Mouse (Mus musculus) myocyte (in vitro differentiated cells): ENCODE results near the gene Rab28. TPM values are rescaled to one million over a fixed set of nuclear protein-coding genes. Genes with fewer than 3 reads are reported as not detected.

Experiments
- H3K27me3 ChIP-seq: one replicate; pipeline ENCODE4 v1.6.1; 2011; ENCODE audit not compliant: control insufficient read depth, insufficient read depth, insufficient read length
- H3K36me3 ChIP-seq: one replicate; pipeline ENCODE4 v1.6.1; 2011; ENCODE audit not compliant: control insufficient read depth, insufficient read depth
- H3K4me2 ChIP-seq: one replicate; pipeline ENCODE4 v1.6.1; 2011; ENCODE audit warnings: low read depth, control low read depth
- H3K4me3 ChIP-seq: one replicate; pipeline ENCODE4 v1.5.1; 2011; ENCODE audit warnings: mild to moderate bottlenecking, control low read depth, moderate library complexity
- H3K79me2 ChIP-seq: one replicate; pipeline ENCODE4 v1.6.1; 2011; ENCODE audit not compliant: control insufficient read depth, insufficient read depth
- H3ac ChIP-seq: one replicate; pipeline ENCODE4 v1.6.1; 2011; ENCODE audit not compliant: control insufficient read depth, insufficient read length
- CEBPB ChIP-seq: IDR thresholded peaks from 2 replicates; pipeline ENCODE4 v1.6.1; 2011; ENCODE audit warnings: mild to moderate bottlenecking, moderate library complexity; ENCODE audit not compliant: poor library complexity, insufficient read depth, severe bottlenecking
- E2F4 ChIP-seq: IDR thresholded peaks from one replicate; pipeline ENCODE4 v1.6.1; 2011; ENCODE audit warnings: mild to moderate bottlenecking, control low read depth, moderate library complexity; ENCODE audit not compliant: insufficient read depth
- MAX ChIP-seq: IDR thresholded peaks from one replicate; pipeline ENCODE4 v1.6.1; 2011; ENCODE audit warnings: low read depth, mild to moderate bottlenecking, control low read depth
- MYOD1 ChIP-seq, 3 experiments: IDR thresholded peaks; one replicate each; pipeline ENCODE4 v1.6.1; 2011; ENCODE audit warnings: control low read depth in 2 of 3, low read depth in 2 of 3, mild to moderate bottlenecking in 2 of 3, moderate library complexity in 1 of 3; ENCODE audit not compliant: insufficient read length in 2 of 3, control insufficient read depth in 1 of 3
- MYOG ChIP-seq, 3 experiments: IDR thresholded peaks; one replicate each; pipeline ENCODE4 v1.6.1; 2011; ENCODE audit warnings: control low read depth in 2 of 3, low read depth in 2 of 3, mild to moderate bottlenecking in 2 of 3; ENCODE audit not compliant: insufficient read length in 2 of 3, control insufficient read depth in 1 of 3, insufficient read depth in 1 of 3
- POLR2A ChIP-seq: IDR thresholded peaks from one replicate; pipeline ENCODE4 v1.6.1; 2011; ENCODE audit warnings: low read depth, mild to moderate bottlenecking, control low read depth, moderate library complexity; ENCODE audit not compliant: insufficient read length
- POLR2AphosphoS2 ChIP-seq: IDR thresholded peaks from one replicate; pipeline ENCODE4 v1.6.1; 2011; ENCODE audit warnings: low read depth, control low read depth; ENCODE audit not compliant: insufficient read length
- REST ChIP-seq: IDR thresholded peaks from one replicate; pipeline ENCODE4 v1.6.1; 2011; ENCODE audit warnings: mild to moderate bottlenecking, control low read depth, moderate library complexity; ENCODE audit not compliant: insufficient read depth, insufficient read length
- SRF ChIP-seq: IDR thresholded peaks from one replicate; pipeline ENCODE4 v1.6.1; 2011; ENCODE audit warnings: low read depth; ENCODE audit not compliant: control insufficient read depth, insufficient read length
- TCF12 ChIP-seq: IDR thresholded peaks from one replicate; pipeline ENCODE4 v1.6.1; 2011; ENCODE audit warnings: mild to moderate bottlenecking, control low read depth; ENCODE audit not compliant: poor library complexity, insufficient read depth, severe bottlenecking
- TCF3 ChIP-seq: IDR thresholded peaks from one replicate; pipeline ENCODE4 v1.6.1; 2011; ENCODE audit warnings: low read depth, control low read depth; ENCODE audit not compliant: insufficient read length
- USF1 ChIP-seq: IDR thresholded peaks from one replicate; pipeline ENCODE4 v1.6.1; 2011; ENCODE audit warnings: low read depth, mild to moderate bottlenecking, control low read depth, moderate library complexity
- polyA plus RNA-seq: library from polyadenylated mRNA; unstranded; fragments of >200 nt; fragmentation: generic; extraction: Trizol; gene quantifications from one replicate; pipeline ENCODE4 v1.2.1, GENCODE M21; 2012; ENCODE audit warnings: missing spikeins

The Rab28 gene
- polyA plus RNA-seq, 1 experiment = 48.6 TPM

DNA sequence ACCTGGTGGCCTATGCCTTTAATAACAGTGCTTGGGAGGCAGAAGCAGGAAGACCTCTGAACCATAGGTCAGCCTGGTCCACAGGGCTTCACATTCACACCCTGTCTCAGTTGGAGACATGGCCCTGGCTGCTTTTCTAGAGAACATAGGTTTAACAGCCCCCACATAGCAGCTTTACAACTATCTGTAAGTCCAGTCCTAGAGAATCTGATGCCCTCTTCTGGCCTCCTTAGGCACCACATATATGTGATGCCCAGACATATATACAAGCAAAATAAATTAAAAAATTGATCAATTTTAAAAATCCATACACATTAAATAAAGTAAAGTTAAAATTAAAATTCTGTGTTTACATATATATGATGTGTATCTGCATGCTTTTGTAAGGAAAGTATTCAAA lies 10.0 kb downstream of the Rab28 start:
- Histone ChIP-seq H3K79me2 (peaks cover 12% of the 10 kb centered on the region), H3K36me3 (peaks cover 17% of the 10 kb centered on the region), H3K27me3 (no peaks in the 10 kb centered on the region), H3K4me2 (no peak overlapping the region), H3K4me3 (no peak overlapping the region), H3ac (no peak overlapping the region)
- TF ChIP-seq REST (no peak), MAX (no peak), POLR2AphosphoS2 (no peak), USF1 (no peak), CEBPB (no peak), TCF3 (no peak), TCF12 (no peak), MYOG (IDR thresholded peaks at IDR 0.05; ENCODE audit: control insufficient read depth in 1 of 3, insufficient read depth in 1 of 3, insufficient read length in 2 of 3, low read depth in 2 of 3) (no peak), E2F4 (no peak), POLR2A (no peak), SRF (no peak), MYOD1 (IDR thresholded peaks at IDR 0.05; ENCODE audit: control insufficient read depth in 1 of 3, insufficient read length in 2 of 3, low read depth in 2 of 3) (no peak)

DNA sequence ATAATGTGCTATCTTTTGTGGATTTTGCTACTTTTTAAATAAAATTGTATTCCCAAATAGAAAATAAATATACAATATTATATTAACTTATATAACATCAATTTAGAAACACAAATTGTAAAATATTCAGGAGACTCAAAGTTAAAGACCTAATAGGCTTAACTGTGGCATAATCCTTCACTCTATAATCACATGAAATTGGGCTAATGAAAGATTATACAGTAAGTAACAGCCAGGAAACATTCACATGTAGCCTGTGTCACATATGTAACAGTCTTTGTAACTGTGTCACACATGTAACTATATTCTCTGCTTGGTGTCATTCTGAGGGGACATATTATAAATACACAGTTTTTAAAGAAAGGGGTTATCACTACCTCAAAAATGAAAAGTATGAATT lies 22.9 kb downstream of the Rab28 start:
- no peak overlapping the region for H3K4me3 ChIP-seq
- no peaks in the 10 kb centered on the region for H3K27me3 ChIP-seq
- no peaks in the 10 kb centered on the region for H3K36me3 ChIP-seq
- H3K4me2 ChIP-seq = no peak overlapping the region
- H3ac ChIP-seq = no peak overlapping the region
- TF ChIP-seq TCF12 (no peak), SRF (no peak), MYOD1 (IDR thresholded peaks at IDR 0.05; ENCODE audit: control insufficient read depth in 1 of 3, insufficient read length in 2 of 3, low read depth in 2 of 3) (no peak), POLR2AphosphoS2 (no peak), E2F4 (no peak), TCF3 (no peak), POLR2A (no peak), MYOG (IDR thresholded peaks at IDR 0.05; ENCODE audit: control insufficient read depth in 1 of 3, insufficient read depth in 1 of 3, insufficient read length in 2 of 3, low read depth in 2 of 3) (no peak), USF1 (no peak), CEBPB (no peak), REST (no peak), MAX (no peak)
- H3K79me2 ChIP-seq = no peaks in the 10 kb centered on the region

DNA sequence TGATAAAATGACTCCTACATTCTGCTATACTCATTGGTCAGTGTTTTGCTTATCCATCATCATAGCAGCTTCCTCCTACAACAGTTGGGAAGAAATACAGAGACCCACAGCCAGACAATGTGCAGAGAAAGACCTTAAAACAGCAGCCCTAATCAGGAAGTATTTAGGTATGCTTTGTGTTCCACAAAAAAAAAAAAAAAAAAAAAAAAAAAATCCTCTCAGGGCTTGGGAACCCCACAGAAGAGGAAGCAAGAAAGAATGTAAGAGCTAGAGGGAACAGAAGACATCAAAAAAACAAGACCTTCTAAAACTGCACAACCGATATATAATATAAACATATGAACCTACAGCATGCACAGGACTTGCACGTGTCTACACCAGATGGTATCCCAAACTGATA lies 24.0 kb downstream of the Rab28 start:
- no peaks in the 10 kb centered on the region for H3K27me3 ChIP-seq
- H3K4me2 ChIP-seq = no peak overlapping the region
- no peak overlapping the region for H3ac ChIP-seq
- H3K4me3 ChIP-seq = no peak overlapping the region
- no peaks in the 10 kb centered on the region for H3K36me3 ChIP-seq
- TF ChIP-seq USF1 (no peak), SRF (no peak), E2F4 (no peak), REST (no peak), POLR2A (no peak)
- no peaks in the 10 kb centered on the region for H3K79me2 ChIP-seq

- peaks cover 4% of the 10 kb centered on the region for H3K36me3 ChIP-seq
- TF ChIP-seq USF1 (no peak), SRF (no peak), POLR2AphosphoS2 (no peak), CEBPB (no peak), TCF3 (no peak), E2F4 (no peak), MYOG (IDR thresholded peaks at IDR 0.05; ENCODE audit: control insufficient read depth in 1 of 3, insufficient read depth in 1 of 3, insufficient read length in 2 of 3, low read depth in 2 of 3) (no peak), TCF12 (no peak), MAX (no peak), POLR2A (no peak), MYOD1 (IDR thresholded peaks at IDR 0.05; ENCODE audit: control insufficient read depth in 1 of 3, insufficient read length in 2 of 3, low read depth in 2 of 3) (no peak), REST (no peak)
- no peaks in the 10 kb centered on the region for H3K79me2 ChIP-seq
- H3K27me3 ChIP-seq = no peaks in the 10 kb centered on the region
- H3K4me2 ChIP-seq = no peak overlapping the region
- no peak overlapping the region for H3K4me3 ChIP-seq
- H3ac ChIP-seq = no peak overlapping the region
Observed at GRCm38 (mm10) chr5:41666012-41666411, 41.9 kb downstream of the Rab28 start.

DNA sequence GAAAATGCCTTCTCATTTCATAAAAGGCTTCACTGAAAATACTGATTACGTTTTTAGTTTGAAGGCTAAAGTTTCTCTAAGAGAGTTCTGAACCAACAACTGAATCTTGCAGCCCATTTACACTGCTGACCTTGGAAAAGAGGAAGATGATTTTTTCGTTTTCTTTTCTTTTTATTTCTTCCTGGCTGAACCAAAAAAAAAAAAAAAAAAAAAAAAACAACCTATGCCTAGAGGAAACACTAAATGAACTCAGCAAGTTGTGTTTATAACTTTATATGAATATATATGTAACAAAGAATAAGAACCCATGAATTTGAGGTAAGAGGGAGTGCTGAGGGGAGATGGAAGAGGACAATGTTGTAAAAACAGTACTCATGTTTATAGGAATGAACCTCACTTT lies 71.2 kb downstream of the Rab28 start:
- TF ChIP-seq E2F4 (no peak), SRF (no peak), MYOG (IDR thresholded peaks at IDR 0.05; ENCODE audit: control insufficient read depth in 1 of 3, insufficient read depth in 1 of 3, insufficient read length in 2 of 3, low read depth in 2 of 3) (no peak), USF1 (no peak), MYOD1 (IDR thresholded peaks at IDR 0.05; ENCODE audit: control insufficient read depth in 1 of 3, insufficient read length in 2 of 3, low read depth in 2 of 3) (no peak), CEBPB (no peak), MAX (no peak), TCF3 (no peak), POLR2AphosphoS2 (no peak)
- no peaks in the 10 kb centered on the region for H3K79me2 ChIP-seq
- no peak overlapping the region for H3ac ChIP-seq
- no peaks in the 10 kb centered on the region for H3K36me3 ChIP-seq
- no peak overlapping the region for H3K4me3 ChIP-seq
- H3K4me2 ChIP-seq = no peak overlapping the region
- no peaks in the 10 kb centered on the region for H3K27me3 ChIP-seq
